Mouse (Mus musculus): Measurements from ENCODE around the gene Gm28360.
"Not testable (repeated sequence)": the region's sequence is repeated elsewhere in the genome, so short reads cannot be mapped to it uniquely, and the experiment has no call there.

The Gm28360 gene

GRCm38 (mm10) chr1:117829781-117830180, at the start of gene Gm28360:
Gm28360 (plus strand) TSS chr1:117830081.
- not testable (repeated sequence) for DNase-seq

GRCm38 (mm10) chr1:117780833-117781232, 49.0 kb upstream of the Gm28360 start, which contains the start of gene B020011L13Rik:
B020011L13Rik (plus strand) TSS chr1:117781133.
- not testable (repeated sequence) for DNase-seq

- DNase-seq, result not testable (repeated sequence)
Observed at GRCm38 (mm10) chr1:117816271-117816670, 13.6 kb upstream of the Gm28360 start.

- DNase-seq, result not testable (repeated sequence)
Observed at GRCm38 (mm10) chr1:117851718-117852117, 21.8 kb downstream of the Gm28360 start.

All from cerebellum, postnatal 14 days (tissue).